ENCODE assay signal across 8 mouse cellular contexts in the genomic region with DNA sequence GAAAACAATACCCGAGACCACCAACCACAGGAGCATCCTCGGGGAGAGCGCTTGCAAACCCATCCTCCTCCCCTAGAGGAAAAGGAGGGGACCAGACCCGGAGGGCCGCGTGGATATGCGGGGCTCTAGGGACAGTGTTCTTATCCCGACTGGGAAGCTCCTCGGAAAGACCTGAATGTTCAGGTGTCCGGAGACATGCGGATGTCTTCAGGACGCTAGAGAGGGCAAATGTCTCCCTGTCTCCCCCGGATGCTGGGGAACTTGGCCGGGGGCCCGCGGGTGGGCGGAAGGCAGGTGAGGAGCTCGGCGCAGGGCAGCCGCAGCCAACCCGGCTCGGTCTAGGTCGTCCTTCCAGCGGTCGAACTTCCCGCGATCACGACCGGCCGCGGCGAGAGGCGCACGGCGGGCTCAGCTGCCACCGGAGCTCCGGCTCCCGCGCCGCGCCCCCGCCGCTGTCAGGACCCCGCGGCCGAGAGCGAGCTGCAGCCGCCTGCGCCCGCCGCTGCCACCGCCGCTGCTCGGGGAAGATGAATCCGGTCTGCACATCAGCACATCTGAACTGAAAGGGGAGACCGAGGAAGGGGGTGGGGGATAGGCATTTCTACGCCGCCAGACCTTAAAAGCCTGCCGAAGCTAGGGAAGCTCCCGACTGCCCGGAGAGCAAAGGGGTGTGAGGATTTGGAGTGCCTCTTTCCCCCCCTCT. TPM values are rescaled to one million over a fixed set of nuclear protein-coding genes. Genes with fewer than 3 reads are reported as not detected.
DNase-seq lines count a peak whose midpoint lies in the region; ATAC-seq and TF ChIP-seq lines count a peak whose summit lies in the region.

No protein-coding gene starts in this region.

- H3K4me3 ChIP-seq in forebrain, embryonic 13.5 days, result peak overlapping the region; percentile 65

- H3K4me2 ChIP-seq in forebrain, embryonic 13.5 days, result peak overlapping the region; percentile 95

- under 1% methylated on average over 53 of the region's 61 CpGs for WGBS in forebrain, embryonic 13.5 days

- TF ChIP-seq POLR2A in brain, embryonic 14.5 days (IDR thresholded peaks at IDR 0.05; ENCODE audit: borderline replicate concordance, extremely low read depth, insufficient read depth, insufficient read length, poor library complexity, severe bottlenecking), result no peak

- TF ChIP-seq CTCF in brain, embryonic 14.5 days (IDR thresholded peaks at IDR 0.05; ENCODE audit: borderline replicate concordance, extremely low read depth, insufficient read depth, insufficient read length), result no peak

- peak overlapping the region; percentile 76 for H3K9ac ChIP-seq in forebrain, embryonic 13.5 days

- no peak overlapping the region for H3K27ac ChIP-seq in forebrain, embryonic 13.5 days

- peak; percentile 81 for ATAC-seq in forebrain, embryonic 13.5 days

- intact Hi-C loops in heart, postnatal 10 days (cut with DNase I), result loop anchor here (5.0 to 10.0 kb wide), 2 partner anchors 181 to 342 kb away; no protein-coding TSS in a partner anchor

- H3K4me1 ChIP-seq in forebrain, embryonic 13.5 days, result peaks cover 19% of the 10 kb centered on the region

- DNase-seq in NIH3T3 (ENCODE audit: low read depth), result peak; percentile 31
- DNase-seq in brain, embryonic 14.5 days (ENCODE audit: low read depth), result peak; percentile 71
- peak; percentile 21 to 34 for DNase-seq in heart, postnatal 10 days
- DNase-seq in kidney, postnatal 36 days, result peak; percentile 18 to 61
- DNase-seq in lung, postnatal 14 days, result peak; percentile 32
- DNase-seq in right cerebral cortex, postnatal 14 days, result peak; percentile 10
- no peak for DNase-seq in c-Kit-positive CD71-positive TER-119-positive erythroid progenitor cells, embryonic 14.5 days (ENCODE audit: low spot score)

- H3K27me3 ChIP-seq in forebrain, embryonic 13.5 days, result peaks cover 23% of the 10 kb centered on the region

- no peaks in the 10 kb centered on the region for H3K9me3 ChIP-seq in forebrain, embryonic 13.5 days (replicated peaks)

- H3K36me3 ChIP-seq in forebrain, embryonic 13.5 days (ENCODE audit: poor library complexity, severe bottlenecking), result no peaks in the 10 kb centered on the region

RNA-seq across cellular contexts. Expression of gene Tll1, which starts 0.6 kb away (rescaled TPM):
- polyA plus RNA-seq in brain, embryonic 14.5 days (2012; rRNA removed), result 1.2 and 2.9 TPM in 2 replicates
- 1.2 and 1.6 TPM in 2 replicates for polyA plus RNA-seq in forebrain, embryonic 13.5 days (2015; fragmentation: Nextera tagmentation; extraction: Ambion mirVana)
- total RNA-seq in heart, postnatal 10 days (2021), result 1 to 10 TPM; 1.6 to 2.0 TPM
